Mouse (Mus musculus): ENCODE measurements around the gene Xxylt1. TPM values are rescaled to one million over a fixed set of nuclear protein-coding genes. Genes with fewer than 3 reads are reported as not detected.
"Not testable (repeated sequence)": the region's sequence is repeated elsewhere in the genome, so short reads cannot be mapped to it uniquely, and the experiment has no call there.

Xxylt1 gene
- polyA plus RNA-seq, 1 experiment from 2014 or later: 12.9 TPM

- WGBS: 53% methylated on average over 2 of the region's 2 CpGs
- Histone ChIP-seq H3K9me3 (replicated peaks) (no peaks in the 10 kb centered on the region), H3K4me3 (no peak overlapping the region), H3K9ac (no peak overlapping the region), H3K27me3 (replicated peaks) (no peaks in the 10 kb centered on the region), H3K27ac (ENCODE audit: poor library complexity, severe bottlenecking) (peak overlapping the region; percentile 39), H3K4me1 (replicated peaks) (peaks cover 54% of the 10 kb centered on the region), H3K4me2 (no peak overlapping the region), H3K36me3 (no peaks in the 10 kb centered on the region)
- no peak for ATAC-seq (ENCODE audit: insufficient number of reproducible peaks, low FRiP score)
Observed at GRCm38 (mm10) chr16:31004321-31004682, 76.9 kb downstream of the Xxylt1 start.

DNA sequence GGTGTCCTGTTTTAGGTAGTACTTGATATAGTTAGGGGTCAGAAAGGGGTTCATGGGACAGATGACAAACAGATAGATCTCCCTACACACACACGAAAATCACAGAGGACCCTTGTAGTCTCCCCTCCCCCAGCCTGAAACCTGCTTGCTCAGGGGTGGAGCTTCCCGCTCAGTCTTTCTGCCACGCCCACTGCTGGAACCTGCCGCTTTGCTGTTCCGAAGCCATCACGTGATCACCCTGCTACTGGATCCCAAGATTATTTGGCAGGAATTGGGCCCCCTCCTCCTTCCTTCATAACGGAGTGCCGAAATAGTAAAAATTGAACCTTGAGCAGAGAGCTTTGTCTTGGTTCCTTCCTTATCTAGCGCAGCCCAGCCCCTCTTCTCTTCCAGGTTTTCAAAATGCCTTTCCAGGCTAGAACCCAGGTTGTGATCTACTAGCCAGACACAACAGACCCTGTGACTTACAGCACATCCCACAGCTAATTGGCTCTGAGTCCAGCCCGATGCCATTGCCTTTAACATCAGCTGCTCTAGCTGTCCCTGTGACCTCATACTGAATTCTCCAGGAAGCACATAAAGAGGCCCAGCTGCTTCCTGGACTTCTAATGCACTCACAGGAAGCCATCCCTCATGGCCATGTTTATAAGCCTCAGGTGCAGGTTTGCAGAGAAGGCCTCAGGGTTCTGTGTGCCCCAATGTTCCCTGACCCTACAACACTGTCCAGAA, 77.5 kb downstream of the Xxylt1 start:
- 10% methylated on average over 10 of the region's 10 CpGs for WGBS

DNA sequence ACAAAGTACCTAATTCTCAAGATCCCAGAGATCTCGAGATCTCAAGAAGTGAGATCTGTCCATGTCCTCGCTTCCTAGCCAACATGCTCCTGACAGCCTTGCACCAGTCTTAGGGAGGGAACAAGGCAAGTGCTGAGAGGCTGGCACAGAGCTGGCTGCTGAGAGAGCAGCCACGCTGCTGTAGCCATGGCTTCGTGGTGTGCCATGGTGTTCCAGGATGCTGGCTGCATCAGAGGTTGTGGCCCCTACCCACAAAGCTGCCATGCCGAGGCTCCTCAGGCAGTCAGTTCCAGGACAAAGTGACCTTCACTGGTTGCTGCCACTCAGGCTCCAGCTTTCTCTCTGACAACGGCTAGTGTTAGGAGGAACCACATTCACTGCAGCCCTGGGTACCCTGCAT, 78.3 kb downstream of the Xxylt1 start:
- 0 out of 2 replicates have a peak overlapping the region, but pooled peaks have one; percentile 4 for H3K9ac ChIP-seq
- H3K4me3 ChIP-seq: no peak overlapping the region
- ATAC-seq (ENCODE audit: insufficient number of reproducible peaks, low FRiP score): no peak
- peak overlapping the region; percentile 39 for H3K27ac ChIP-seq (ENCODE audit: poor library complexity, severe bottlenecking)
- H3K4me2 ChIP-seq: peak overlapping the region; percentile 52
- WGBS: 36% methylated on average over 6 of the region's 6 CpGs
- H3K9me3 ChIP-seq (replicated peaks): no peaks in the 10 kb centered on the region
- H3K27me3 ChIP-seq (replicated peaks): no peaks in the 10 kb centered on the region
- H3K4me1 ChIP-seq (replicated peaks): peaks cover 41% of the 10 kb centered on the region
- no peaks in the 10 kb centered on the region for H3K36me3 ChIP-seq

More for the DNA sequence above, 77.5 kb downstream of the Xxylt1 start:
- H3K4me2 ChIP-seq: peak overlapping the region; percentile 52
- H3K4me1 ChIP-seq (replicated peaks): peaks cover 49% of the 10 kb centered on the region
- not testable (repeated sequence) for H3K36me3 ChIP-seq; H3K27me3 ChIP-seq (replicated peaks); H3K9me3 ChIP-seq (replicated peaks); H3K4me3 ChIP-seq; ATAC-seq (ENCODE audit: insufficient number of reproducible peaks, low FRiP score)
- peak overlapping the region; percentile 39 for H3K27ac ChIP-seq (ENCODE audit: poor library complexity, severe bottlenecking)
- 0 out of 2 replicates have a peak overlapping the region, but pooled peaks have one; percentile 4 for H3K9ac ChIP-seq

DNA sequence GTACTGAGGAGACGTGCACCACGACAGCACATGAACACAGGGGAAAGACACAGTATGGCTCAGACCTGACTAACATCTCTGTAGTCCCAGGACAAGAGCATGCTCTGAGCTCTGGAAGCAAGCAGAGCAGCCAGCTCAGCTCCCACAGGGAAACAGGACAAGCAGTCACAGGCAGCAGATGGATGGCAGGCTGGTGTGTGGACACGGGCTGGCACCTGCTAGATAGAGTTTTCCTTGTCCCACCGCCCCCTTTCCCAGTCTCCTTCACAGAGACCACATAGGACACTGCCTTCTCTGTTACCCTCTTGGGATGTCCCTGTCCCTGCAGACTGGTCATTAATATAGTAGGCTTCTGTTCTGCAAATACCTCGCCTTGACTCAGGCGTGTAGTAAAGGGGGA, 79.1 kb downstream of the Xxylt1 start:
- Histone ChIP-seq H3K36me3 (no peaks in the 10 kb centered on the region), H3K9me3 (replicated peaks) (no peaks in the 10 kb centered on the region), H3K4me2 (no peak overlapping the region), H3K9ac (no peak overlapping the region), H3K27me3 (replicated peaks) (no peaks in the 10 kb centered on the region), H3K4me3 (no peak overlapping the region), H3K4me1 (replicated peaks) (peaks cover 46% of the 10 kb centered on the region), H3K27ac (ENCODE audit: poor library complexity, severe bottlenecking) (no peak overlapping the region)
- no peak for ATAC-seq (ENCODE audit: insufficient number of reproducible peaks, low FRiP score)
- 80% methylated on average over 6 of the region's 6 CpGs for WGBS

- Histone ChIP-seq H3K27ac (ENCODE audit: poor library complexity, severe bottlenecking) (no peak overlapping the region), H3K9ac (no peak overlapping the region), H3K4me3 (no peak overlapping the region), H3K27me3 (replicated peaks) (no peaks in the 10 kb centered on the region), H3K9me3 (replicated peaks) (no peaks in the 10 kb centered on the region), H3K36me3 (no peaks in the 10 kb centered on the region), H3K4me1 (replicated peaks) (peaks cover 37% of the 10 kb centered on the region), H3K4me2 (no peak overlapping the region)
- ATAC-seq (ENCODE audit: insufficient number of reproducible peaks, low FRiP score): no peak
- WGBS: 70% methylated on average over 2 of the region's 2 CpGs
Observed at GRCm38 (mm10) chr16:30998711-30999110, 82.5 kb downstream of the Xxylt1 start.

- H3K36me3 ChIP-seq: no peaks in the 10 kb centered on the region
- no peaks in the 10 kb centered on the region for H3K9me3 ChIP-seq (replicated peaks)
- no peak overlapping the region for H3K9ac ChIP-seq
- no peak overlapping the region for H3K4me3 ChIP-seq
- ATAC-seq (ENCODE audit: insufficient number of reproducible peaks, low FRiP score): no peak
- H3K27ac ChIP-seq (ENCODE audit: poor library complexity, severe bottlenecking): no peak overlapping the region
- H3K4me2 ChIP-seq: no peak overlapping the region
- peaks cover 30% of the 10 kb centered on the region for H3K4me1 ChIP-seq (replicated peaks)
- no peaks in the 10 kb centered on the region for H3K27me3 ChIP-seq (replicated peaks)
- WGBS: 86% methylated on average over 2 of the region's 2 CpGs
Observed at GRCm38 (mm10) chr16:30998048-30998447, 83.2 kb downstream of the Xxylt1 start.

DNA sequence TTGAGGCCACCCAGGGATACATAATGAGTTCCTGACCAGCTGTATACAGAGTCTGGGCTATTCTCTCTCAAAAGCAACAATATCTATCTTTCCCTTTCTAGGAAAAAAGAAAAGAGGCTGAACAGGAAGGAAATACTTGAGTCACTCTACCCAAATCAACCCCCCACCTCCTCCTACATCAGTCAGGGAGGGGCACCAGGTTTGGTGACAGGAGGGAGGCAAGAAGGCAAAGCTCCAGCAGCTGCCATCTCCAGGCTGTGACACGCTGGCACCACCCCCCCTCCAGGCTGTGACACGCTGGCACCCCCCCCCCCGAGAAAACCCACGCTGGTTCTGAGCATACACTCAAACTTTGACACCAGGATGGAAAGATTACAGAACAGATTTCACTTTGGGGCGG, 85.8 kb downstream of the Xxylt1 start:
- no peaks in the 10 kb centered on the region for H3K27me3 ChIP-seq (replicated peaks)
- H3K9me3 ChIP-seq (replicated peaks): no peaks in the 10 kb centered on the region
- peaks cover 28% of the 10 kb centered on the region for H3K4me1 ChIP-seq (replicated peaks)
- ATAC-seq (ENCODE audit: insufficient number of reproducible peaks, low FRiP score): no peak
- no peak overlapping the region for H3K4me3 ChIP-seq
- H3K9ac ChIP-seq: no peak overlapping the region
- H3K27ac ChIP-seq (ENCODE audit: poor library complexity, severe bottlenecking): no peak overlapping the region
- no peaks in the 10 kb centered on the region for H3K36me3 ChIP-seq
- 70% methylated on average over 5 of the region's 5 CpGs for WGBS
- no peak overlapping the region for H3K4me2 ChIP-seq

GRCm38 (mm10) chr16:30994881-30995280, 86.4 kb downstream of the Xxylt1 start:
- Histone ChIP-seq H3K27ac (ENCODE audit: poor library complexity, severe bottlenecking) (peak overlapping the region; percentile 18; the same call in 1 of the 2 replicates), H3K4me3 (no peak overlapping the region), H3K9me3 (replicated peaks) (no peaks in the 10 kb centered on the region), H3K9ac (no peak overlapping the region), H3K27me3 (replicated peaks) (no peaks in the 10 kb centered on the region), H3K4me2 (no peak overlapping the region), H3K4me1 (replicated peaks) (peaks cover 29% of the 10 kb centered on the region), H3K36me3 (no peaks in the 10 kb centered on the region)
- whole genome bisulfite sequencing: 60% methylated on average over 2 of the region's 2 CpGs
- ATAC-seq (ENCODE audit: insufficient number of reproducible peaks, low FRiP score): no peak

DNA sequence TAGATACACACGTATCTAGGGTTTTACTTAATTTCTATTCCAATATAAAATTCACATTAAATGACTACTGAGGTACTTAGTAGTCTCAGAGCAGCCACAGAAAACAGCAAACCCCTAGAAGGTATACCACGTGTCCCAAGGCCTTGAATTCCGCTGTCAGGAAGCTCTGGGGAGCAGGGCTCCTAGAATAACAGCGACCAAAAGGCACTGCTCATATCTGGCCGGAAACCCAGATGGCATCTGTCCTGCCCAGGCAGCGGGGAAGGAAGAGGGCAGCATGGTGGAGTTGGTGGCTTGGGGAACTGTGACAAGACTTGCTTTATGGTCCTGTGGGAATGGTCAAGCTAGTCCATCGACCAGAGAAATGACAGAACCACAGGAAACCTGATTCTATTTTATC, 86.9 kb downstream of the Xxylt1 start:
- H3K36me3 ChIP-seq: no peaks in the 10 kb centered on the region
- H3K27ac ChIP-seq (ENCODE audit: poor library complexity, severe bottlenecking): peak overlapping the region; percentile 18; the same call in 1 of the 2 replicates
- no peak overlapping the region for H3K9ac ChIP-seq
- H3K27me3 ChIP-seq (replicated peaks): no peaks in the 10 kb centered on the region
- H3K4me1 ChIP-seq (replicated peaks): peaks cover 29% of the 10 kb centered on the region
- H3K4me3 ChIP-seq: no peak overlapping the region
- no peak for ATAC-seq (ENCODE audit: insufficient number of reproducible peaks, low FRiP score)
- H3K9me3 ChIP-seq (replicated peaks): no peaks in the 10 kb centered on the region
- 69% methylated on average over 7 of the region's 7 CpGs for WGBS
- H3K4me2 ChIP-seq: no peak overlapping the region

GRCm38 (mm10) chr16:30992568-30992967, 88.7 kb downstream of the Xxylt1 start:
- Histone ChIP-seq H3K27me3 (replicated peaks) (no peaks in the 10 kb centered on the region), H3K27ac (ENCODE audit: poor library complexity, severe bottlenecking) (no peak overlapping the region), H3K4me2 (no peak overlapping the region), H3K4me1 (replicated peaks) (peaks cover 29% of the 10 kb centered on the region), H3K9me3 (replicated peaks) (no peaks in the 10 kb centered on the region), H3K4me3 (no peak overlapping the region), H3K9ac (no peak overlapping the region), H3K36me3 (no peaks in the 10 kb centered on the region)
- ATAC-seq (ENCODE audit: insufficient number of reproducible peaks, low FRiP score): no peak
- 67% methylated on average over 5 of the region's 5 CpGs for WGBS

DNA sequence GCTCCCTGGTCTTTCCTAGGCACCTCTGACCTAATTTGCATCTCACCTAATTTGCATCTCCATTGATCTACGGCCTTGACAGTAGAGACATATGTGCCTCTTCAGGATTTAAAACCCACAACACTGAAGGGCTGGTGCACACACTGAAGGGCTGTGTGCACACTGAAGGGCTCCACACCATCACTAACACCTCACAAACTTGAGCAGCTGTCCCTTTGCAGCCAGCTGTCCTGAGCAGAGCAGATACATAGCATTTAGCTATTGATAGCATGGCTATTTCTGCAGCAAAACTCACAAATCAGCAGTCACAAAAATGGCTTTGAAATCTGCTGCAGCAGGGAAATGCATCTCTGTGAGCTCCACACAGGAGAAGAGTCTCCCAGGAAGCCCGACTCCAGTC, 90.6 kb downstream of the Xxylt1 start:
- Histone ChIP-seq H3K4me2 (no peak overlapping the region), H3K9me3 (replicated peaks) (no peaks in the 10 kb centered on the region), H3K27me3 (replicated peaks) (no peaks in the 10 kb centered on the region), H3K9ac (no peak overlapping the region), H3K36me3 (no peaks in the 10 kb centered on the region), H3K27ac (ENCODE audit: poor library complexity, severe bottlenecking) (no peak overlapping the region), H3K4me3 (no peak overlapping the region), H3K4me1 (replicated peaks) (peaks cover 18% of the 10 kb centered on the region)
- WGBS: 67% methylated on average over 2 of the region's 2 CpGs
- ATAC-seq (ENCODE audit: insufficient number of reproducible peaks, low FRiP score): no peak

DNA sequence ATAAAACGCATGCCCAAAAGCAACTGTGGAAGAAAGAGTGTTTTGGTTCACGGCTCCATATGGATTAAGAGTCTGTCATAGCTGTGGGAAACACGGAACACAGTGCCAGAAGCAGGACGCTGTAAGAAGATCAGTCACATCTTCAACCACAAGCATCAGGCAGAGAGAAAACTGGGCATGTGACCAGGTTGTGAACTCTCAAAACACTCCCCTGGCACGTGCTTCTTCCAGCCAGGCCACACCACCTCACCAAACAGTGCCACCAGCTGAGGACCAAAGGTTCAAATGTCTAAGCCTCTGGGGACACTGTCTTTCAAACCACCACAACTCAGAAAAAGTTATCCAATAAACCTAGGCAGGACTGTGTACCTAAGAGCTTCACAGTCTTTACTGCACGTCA, 93.0 kb downstream of the Xxylt1 start:
- no peak overlapping the region for H3K4me3 ChIP-seq
- no peaks in the 10 kb centered on the region for H3K36me3 ChIP-seq
- peaks cover 22% of the 10 kb centered on the region for H3K4me1 ChIP-seq (replicated peaks)
- WGBS: 82% methylated on average over 6 of the region's 6 CpGs
- H3K9me3 ChIP-seq (replicated peaks): no peaks in the 10 kb centered on the region
- no peak overlapping the region for H3K9ac ChIP-seq
- H3K27ac ChIP-seq (ENCODE audit: poor library complexity, severe bottlenecking): no peak overlapping the region
- ATAC-seq (ENCODE audit: insufficient number of reproducible peaks, low FRiP score): no peak
- no peak overlapping the region for H3K4me2 ChIP-seq
- no peaks in the 10 kb centered on the region for H3K27me3 ChIP-seq (replicated peaks)

All from heart, embryonic 12.5 days (tissue).